Mouse (Mus musculus) intestine, embryonic 16.5 days (tissue): Measurements from ENCODE around the gene Gab1. TPM values are rescaled to one million over a fixed set of nuclear protein-coding genes. Genes with fewer than 3 reads are reported as not detected.

Experiments
- ATAC-seq: fragments of 200-750 bp; cut with Nextera tagmentation; 2 replicates; pipeline ENCODE4 v1.8.0; 2017; ENCODE audit warnings: moderate TSS enrichment, moderate library complexity
- H3K27ac ChIP-seq: fragments of 300-500 bp; sonication (generic); 2 replicates; pipeline ENCODE4 v1.5.1; 2014; ENCODE audit warnings: mild to moderate bottlenecking, low read length
- H3K27me3 ChIP-seq: fragments of 300-500 bp; sonication (generic); replicated peaks from 2 replicates; pipeline ENCODE4 v1.6.1; 2014; ENCODE audit warnings: low read length, control low read depth, mixed read lengths; ENCODE audit not compliant: control insufficient read depth, insufficient read depth
- H3K36me3 ChIP-seq: fragments of 300-500 bp; sonication (generic); 2 replicates; pipeline ENCODE4 v1.6.1; 2014; ENCODE audit warnings: low read length, control low read depth; ENCODE audit not compliant: control insufficient read depth, insufficient read depth
- H3K4me1 ChIP-seq: fragments of 300-500 bp; sonication (generic); 2 replicates; pipeline ENCODE4 v1.6.1; 2014; ENCODE audit warnings: low read length, control low read depth, mixed read lengths; ENCODE audit not compliant: control insufficient read depth, insufficient read depth
- H3K4me2 ChIP-seq: fragments of 300-500 bp; sonication (generic); 2 replicates; pipeline ENCODE4 v1.6.1; 2014; ENCODE audit warnings: low read depth, low read length, control low read depth
- H3K4me3 ChIP-seq: fragments of 300-500 bp; sonication (generic); 2 replicates; pipeline ENCODE4 v1.5.1; 2014; ENCODE audit warnings: mild to moderate bottlenecking, low read length
- H3K9ac ChIP-seq: fragments of 300-500 bp; sonication (generic); 2 replicates; pipeline ENCODE4 v1.6.1; 2014; ENCODE audit warnings: low read depth, low read length
- H3K9me3 ChIP-seq: fragments of 300-500 bp; sonication (generic); 2 replicates; pipeline ENCODE4 v1.6.1; 2016; ENCODE audit warnings: low read length, control low read depth; ENCODE audit not compliant: control insufficient read depth
- WGBS: fragments of 180-500 bp; shearing (Covaris S2); extraction: QIAGEN DNeasy Blood & Tissue Kit; methylation state at CpG from one replicate; pipeline ENCODE4 v1.1.7; 2014; 5-methylcytosine and 5-hydroxymethylcytosine counted together
- polyA plus RNA-seq: library from polyadenylated mRNA; unstranded; fragments of >200 nt; fragmentation: Nextera tagmentation; extraction: Ambion mirVana; gene quantifications from 2 replicates; pipeline ENCODE4 v1.2.1, GENCODE M21; 2015

Gene Gab1
- polyA plus RNA-seq, 1 experiment from 2014 or later, result 9.0 TPM

- Histone ChIP-seq H3K36me3 (peaks cover 18% of the 10 kb centered on the region), H3K9ac (no peak overlapping the region), H3K4me2 (no peak overlapping the region), H3K27me3 (no peaks in the 10 kb centered on the region), H3K4me3 (no peak overlapping the region), H3K27ac (no peak overlapping the region), H3K4me1 (no peaks in the 10 kb centered on the region), H3K9me3 (0 out of 2 replicates have a peak, but pooled peaks cover 4% of the 10 kb centered on the region)
- ATAC-seq, result no peak
- WGBS, result 92% methylated on average over 1 of the region's 1 CpGs
Observed at GRCm38 (mm10) chr8:80714461-80714860, 165.9 kb downstream of the Gab1 start.

Other genes with a start within 250 kb of the Gab1 start
- gene Smarca5, start 141.0 kb downstream of the Gab1 start, polyA plus RNA-seq, result 21.0 and 41.8 TPM in 2 replicates
- gene Usp38, start 134.4 kb upstream of the Gab1 start, polyA plus RNA-seq, result 14.0 and 15.0 TPM in 2 replicates